Mouse (Mus musculus) mature B cell (primary cell): ENCODE results near the gene Rmi1.
"Not testable (repeated sequence)": the region's sequence is repeated elsewhere in the genome, so short reads cannot be mapped to it uniquely, and the experiment has no call there.

Source experiments
- in situ Hi-C: fragments of 300-500 bp; cut with MboI; formaldehyde crosslinking; loops from 2 replicates; pipeline ENCODE4 v1.14.3; 2019

Rmi1 gene

GRCm38 (mm10) chr13:58401135-58402002 lies 679 bp upstream of the Rmi1 start:
- in situ Hi-C loops, result no loop called here

- in situ Hi-C loops, result no loop called here
Measured at GRCm38 (mm10) chr13:58402744-58403110, 679 bp downstream of the Rmi1 start.

- in situ Hi-C loops, result not testable (repeated sequence)
Measured at GRCm38 (mm10) chr13:58403243-58403642, 1.2 kb downstream of the Rmi1 start, which contains the start of gene Hnrnpk. TSS of gene Hnrnpk (minus strand) at chr13:58403343.

GRCm38 (mm10) chr13:58411073-58411472 lies 9.0 kb downstream of the Rmi1 start:
- in situ Hi-C loops, result no loop called here

GRCm38 (mm10) chr13:58415374-58415773 lies 13.3 kb downstream of the Rmi1 start:
- in situ Hi-C loops, result no loop called here

GRCm38 (mm10) chr13:58415838-58416237 lies 13.8 kb downstream of the Rmi1 start:
- in situ Hi-C loops, result no loop called here

GRCm38 (mm10) chr13:58418656-58419055 lies 16.6 kb downstream of the Rmi1 start:
- in situ Hi-C loops, result no loop called here

- in situ Hi-C loops, result no loop called here
Measured at GRCm38 (mm10) chr13:58419266-58419665, 17.2 kb downstream of the Rmi1 start.

- in situ Hi-C loops, result no loop called here
Measured at GRCm38 (mm10) chr13:58421026-58421425, 19.0 kb downstream of the Rmi1 start.

GRCm38 (mm10) chr13:58422242-58422641 lies 20.2 kb downstream of the Rmi1 start:
- in situ Hi-C loops, result no loop called here

- in situ Hi-C loops, result no loop called here
Measured at GRCm38 (mm10) chr13:58423061-58423660, 21.1 kb downstream of the Rmi1 start.

- in situ Hi-C loops, result no loop called here
Measured at GRCm38 (mm10) chr13:58439716-58440115, 37.7 kb downstream of the Rmi1 start.

- in situ Hi-C loops, result no loop called here
Measured at GRCm38 (mm10) chr13:58443326-58443725, 41.3 kb downstream of the Rmi1 start.

- in situ Hi-C loops, result no loop called here
Measured at GRCm38 (mm10) chr13:58443787-58444186, 41.7 kb downstream of the Rmi1 start.

GRCm38 (mm10) chr13:58446541-58446940 lies 44.5 kb downstream of the Rmi1 start:
- in situ Hi-C loops, result no loop called here

- in situ Hi-C loops, result no loop called here
Measured at GRCm38 (mm10) chr13:58450459-58451182, 48.6 kb downstream of the Rmi1 start.

- in situ Hi-C loops, result no loop called here
Measured at GRCm38 (mm10) chr13:58452246-58452645, 50.2 kb downstream of the Rmi1 start.

- in situ Hi-C loops, result no loop called here
Measured at GRCm38 (mm10) chr13:58452651-58453413, 50.8 kb downstream of the Rmi1 start.

GRCm38 (mm10) chr13:58453541-58453940 lies 51.5 kb downstream of the Rmi1 start:
- in situ Hi-C loops, result no loop called here

GRCm38 (mm10) chr13:58456547-58456946 lies 54.5 kb downstream of the Rmi1 start:
- in situ Hi-C loops, result no loop called here

GRCm38 (mm10) chr13:58458811-58459210 lies 56.8 kb downstream of the Rmi1 start:
- in situ Hi-C loops, result not testable (repeated sequence)
